Mouse (Mus musculus) stomach, embryonic 16.5 days (tissue): ENCODE results near the gene Ace. TPM values are rescaled to one million over a fixed set of nuclear protein-coding genes. Genes with fewer than 3 reads are reported as not detected.

ENCODE experiments used
- polyA plus RNA-seq: library from polyadenylated mRNA; unstranded; fragments of >200 nt; fragmentation: Nextera tagmentation; extraction: Ambion mirVana; gene quantifications from 2 replicates; pipeline ENCODE4 v1.2.1, GENCODE M21; 2015

Ace gene
- polyA plus RNA-seq, 1 experiment from 2014 or later: 3.3 TPM

Other genes with a start within 250 kb of the Ace start
- gene Cyb561, start 14.6 kb upstream of the Ace start, polyA plus RNA-seq: 45.6 and 54.7 TPM in 2 replicates
- not detected in 2 replicates for gene Ace3, start 26.7 kb downstream of the Ace start, polyA plus RNA-seq
- gene Kcnh6, start 40.2 kb downstream of the Ace start, polyA plus RNA-seq: 0.46 and 0.92 TPM in 2 replicates
- 53.3 and 54.3 TPM in 2 replicates for gene Dcaf7, start 68.9 kb downstream of the Ace start, polyA plus RNA-seq
- gene Taco1, start 98.1 kb downstream of the Ace start, polyA plus RNA-seq: 10.5 and 12.2 TPM in 2 replicates
- 8.1 and 8.2 TPM in 2 replicates for gene Map3k3, start 116.7 kb downstream of the Ace start, polyA plus RNA-seq
- not detected in 2 replicates for gene Gm10840, start 192.9 kb downstream of the Ace start, polyA plus RNA-seq
- gene Limd2, start 192.9 kb downstream of the Ace start, polyA plus RNA-seq: 95.6 and 111 TPM in 2 replicates
- gene Strada, start 234.2 kb downstream of the Ace start, polyA plus RNA-seq: 18.8 and 19.6 TPM in 2 replicates
- gene Ccdc47, start 248.4 kb downstream of the Ace start, polyA plus RNA-seq: 100 and 112 TPM in 2 replicates
- 69.6 and 70.0 TPM in 2 replicates for gene Ddx42, start 249.0 kb downstream of the Ace start, polyA plus RNA-seq